Mouse (Mus musculus): ENCODE measurements around the gene Smg9.

Smg9 gene

DNA sequence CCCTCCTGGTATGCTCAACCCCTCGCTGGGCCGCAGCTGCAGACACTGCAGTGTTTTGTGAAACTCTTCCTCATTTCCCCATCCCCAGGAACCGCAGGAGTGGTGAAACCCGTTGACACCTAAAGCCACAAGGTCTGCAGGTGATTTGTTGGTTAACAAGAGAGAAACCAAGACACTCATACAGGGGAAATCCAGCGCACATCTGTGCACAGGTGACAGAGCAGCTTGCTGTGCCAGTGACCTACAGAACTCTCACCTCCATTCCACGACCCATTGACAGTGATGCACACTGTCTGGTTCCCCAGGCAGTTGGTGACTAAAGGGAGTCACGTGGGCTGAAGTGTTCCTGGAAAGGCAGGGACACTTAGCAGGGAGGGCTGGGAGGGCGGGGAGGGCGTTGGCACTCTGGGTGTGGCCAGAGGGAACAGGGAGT lies 51.2 kb downstream of the Smg9 start:
- DNase-seq: peak; percentile 41 to 51

GRCm38 (mm10) chr7:24451855-24452311 lies 52.5 kb downstream of the Smg9 start, which contains the start of gene Irgc1:
Irgc1 (minus strand) TSS chr7:24452297.
- DNase-seq: peak; percentile 61 to 69

GRCm38 (mm10) chr7:24454199-24454598 lies 54.8 kb downstream of the Smg9 start:
- no peak for DNase-seq

DNA sequence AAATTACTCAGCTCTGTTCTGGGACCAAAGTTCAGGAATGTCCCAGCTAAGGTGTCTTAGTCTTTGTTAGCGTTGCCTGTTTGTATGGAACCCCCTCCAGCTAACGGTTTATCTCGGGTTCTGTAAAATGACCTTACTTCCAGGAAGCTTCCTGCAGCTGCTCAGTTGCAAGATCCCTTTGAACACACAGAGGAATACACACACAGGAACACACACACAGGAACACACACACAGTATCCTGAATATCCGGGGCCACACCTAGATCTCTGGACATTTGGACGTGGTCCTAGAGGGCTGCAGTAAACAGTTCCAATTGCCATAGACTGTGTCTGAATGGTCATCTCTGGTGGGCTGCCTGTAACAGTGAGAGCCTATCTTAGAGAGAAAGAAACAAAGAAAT lies 56.3 kb downstream of the Smg9 start:
- no peak for DNase-seq

DNA sequence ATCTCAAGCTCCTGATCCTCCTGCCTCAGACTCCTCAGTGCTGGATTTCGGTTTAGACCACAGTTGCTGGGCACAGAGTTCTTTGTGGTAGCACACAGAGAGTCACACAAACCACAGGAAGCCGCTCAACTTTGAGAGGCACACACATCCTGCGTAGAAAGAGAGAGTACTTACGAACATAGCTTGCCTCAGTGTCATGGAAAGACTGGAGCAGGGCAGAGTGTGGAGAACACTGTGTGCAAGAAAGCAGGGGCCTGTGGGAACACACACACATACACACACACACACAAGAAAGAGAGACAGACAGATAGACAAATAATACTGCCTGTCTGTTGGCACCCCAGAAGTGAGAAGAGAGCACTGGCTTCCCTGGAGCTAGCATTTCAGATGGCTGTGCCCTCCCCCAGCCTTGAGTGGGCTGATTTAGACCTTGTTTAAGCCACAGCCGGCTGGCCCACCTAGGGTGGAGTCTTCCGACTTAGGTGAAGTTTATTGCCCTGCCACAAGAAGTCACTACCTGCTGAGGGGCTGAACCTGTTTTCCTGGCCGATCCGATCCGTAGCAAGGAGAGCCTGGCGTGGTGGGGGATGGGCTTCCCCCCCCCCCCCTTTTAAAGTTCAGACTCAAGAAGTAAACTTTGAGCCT lies 58.4 kb downstream of the Smg9 start:
- peak; percentile 73 to 80 for DNase-seq

DNA sequence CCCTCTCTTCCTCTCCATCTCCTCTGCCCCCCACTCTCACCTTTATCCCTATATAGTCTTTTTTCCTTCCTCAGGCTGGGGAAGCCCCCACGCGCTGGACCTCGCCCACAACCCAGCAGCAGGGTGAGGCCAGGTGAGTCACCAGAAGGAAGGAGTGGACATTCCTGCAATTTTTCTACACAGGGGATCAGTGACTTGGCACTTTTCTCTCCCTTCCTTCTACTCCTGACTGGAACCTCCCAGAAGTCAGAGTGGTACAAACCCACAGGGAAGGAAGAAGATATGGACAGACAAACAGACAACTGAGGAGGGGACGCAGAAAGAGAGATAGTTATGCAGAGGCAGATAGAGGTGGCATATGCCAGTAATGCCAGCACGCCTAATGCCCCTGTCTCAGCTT lies 60.0 kb downstream of the Smg9 start:
- DNase-seq: no peak

DNA sequence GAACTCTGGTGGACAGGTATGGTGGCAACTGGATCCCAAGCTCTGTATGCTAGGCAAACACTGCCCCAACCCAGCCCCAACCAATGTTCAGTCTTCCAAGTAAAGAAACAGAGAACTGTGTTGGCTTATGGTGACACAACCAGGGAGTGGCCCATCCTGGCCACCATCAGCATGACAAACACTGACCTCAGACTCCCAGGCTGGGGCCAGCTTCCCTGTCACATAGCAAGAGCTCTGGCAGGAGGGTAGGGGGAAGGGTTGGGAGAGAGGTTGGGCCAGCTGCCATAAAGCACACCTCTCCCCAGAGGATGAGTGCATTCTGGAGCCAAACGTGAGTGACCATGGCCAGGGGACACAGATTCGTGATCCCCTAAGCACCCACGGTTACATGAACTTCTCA lies 60.4 kb downstream of the Smg9 start:
- no peak for DNase-seq

DNA sequence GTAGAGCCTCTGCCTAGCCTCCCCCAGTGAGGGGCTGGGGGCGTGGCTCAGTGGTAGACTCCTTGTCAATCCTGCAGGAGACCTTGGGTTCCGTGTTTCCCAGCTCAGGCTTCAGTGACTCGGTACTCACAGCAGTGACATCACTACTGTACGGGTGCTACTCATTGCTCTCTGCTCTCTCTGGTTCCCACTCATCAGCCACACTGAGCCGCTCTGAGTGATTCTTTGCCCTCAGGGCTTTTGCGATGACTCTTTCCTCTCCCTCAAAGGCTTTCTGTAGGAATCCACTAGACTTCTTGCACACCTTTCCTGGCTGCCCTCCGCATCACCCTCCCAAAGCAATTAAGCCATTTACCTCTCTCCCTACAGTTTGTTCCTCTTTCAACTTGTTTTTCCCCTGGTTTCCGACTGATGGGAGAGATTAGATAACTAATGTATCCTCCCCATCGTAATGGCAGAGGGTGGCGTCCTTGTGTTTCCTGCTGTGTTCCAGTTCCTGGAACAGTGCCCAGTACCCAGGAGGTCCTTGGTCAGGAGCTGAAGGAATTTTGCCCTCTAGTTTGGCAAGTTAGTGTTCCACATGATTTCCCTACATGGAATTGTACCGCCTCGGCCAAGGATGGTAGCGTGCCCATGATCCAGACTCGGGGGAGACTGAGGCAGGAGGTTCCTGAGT lies 62.1 kb downstream of the Smg9 start:
- no peak for DNase-seq

GRCm38 (mm10) chr7:24462388-24463319 lies 63.2 kb downstream of the Smg9 start, which contains the start of gene Plaur:
Plaur (plus strand) TSS chr7:24462484.
- DNase-seq: peak; percentile 74 to 77

DNA sequence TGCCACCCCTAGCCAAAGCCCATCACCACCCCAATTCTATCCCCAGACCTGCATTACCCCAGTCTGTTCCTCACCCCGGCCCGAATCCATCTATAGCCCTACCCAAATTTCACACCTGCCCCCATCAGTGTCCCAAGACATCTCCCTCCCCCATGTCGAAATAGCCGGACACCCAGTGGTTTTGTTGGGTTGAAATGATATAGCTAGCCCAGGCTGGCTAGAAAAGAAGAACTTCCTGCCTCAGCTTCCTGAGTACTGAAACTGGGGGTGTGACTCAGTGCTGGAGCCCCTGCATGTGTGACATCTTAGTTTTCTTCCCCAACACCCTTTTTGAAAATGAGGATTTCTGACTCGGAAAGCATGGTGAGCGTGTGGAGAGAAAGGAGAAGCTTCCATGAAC lies 67.4 kb downstream of the Smg9 start:
- no peak for DNase-seq

GRCm38 (mm10) chr7:24467886-24468285 lies 68.5 kb downstream of the Smg9 start:
- peak in 1 of 2 experiments; percentile 17 for DNase-seq

GRCm38 (mm10) chr7:24469126-24469525 lies 69.7 kb downstream of the Smg9 start:
- DNase-seq: peak; percentile 81 to 83

DNA sequence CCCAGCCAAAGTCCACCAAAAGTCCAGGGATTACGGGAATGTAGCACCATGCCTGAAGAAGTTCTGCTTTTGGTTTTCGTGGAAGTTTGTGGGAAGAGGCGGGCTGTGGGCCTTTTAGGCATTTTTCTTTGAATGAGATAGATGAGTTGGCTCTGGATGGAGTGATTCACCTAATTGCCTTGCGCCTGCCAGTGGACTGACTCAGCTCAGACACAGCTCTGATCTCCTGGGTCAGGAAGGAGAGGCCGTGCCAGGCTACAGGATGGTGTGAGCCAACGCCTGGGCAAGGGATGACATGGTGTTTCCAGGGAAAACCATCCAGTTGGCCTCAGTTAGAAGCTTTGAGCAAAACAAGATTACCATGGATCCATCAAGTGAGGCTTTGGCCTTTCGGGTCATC lies 70.9 kb downstream of the Smg9 start:
- peak in 1 of 2 experiments; percentile 26 for DNase-seq

Measured in B cell, adult 2 months (primary cell).